Mouse (Mus musculus): Measurements from ENCODE around the gene Erg28.

DNA sequence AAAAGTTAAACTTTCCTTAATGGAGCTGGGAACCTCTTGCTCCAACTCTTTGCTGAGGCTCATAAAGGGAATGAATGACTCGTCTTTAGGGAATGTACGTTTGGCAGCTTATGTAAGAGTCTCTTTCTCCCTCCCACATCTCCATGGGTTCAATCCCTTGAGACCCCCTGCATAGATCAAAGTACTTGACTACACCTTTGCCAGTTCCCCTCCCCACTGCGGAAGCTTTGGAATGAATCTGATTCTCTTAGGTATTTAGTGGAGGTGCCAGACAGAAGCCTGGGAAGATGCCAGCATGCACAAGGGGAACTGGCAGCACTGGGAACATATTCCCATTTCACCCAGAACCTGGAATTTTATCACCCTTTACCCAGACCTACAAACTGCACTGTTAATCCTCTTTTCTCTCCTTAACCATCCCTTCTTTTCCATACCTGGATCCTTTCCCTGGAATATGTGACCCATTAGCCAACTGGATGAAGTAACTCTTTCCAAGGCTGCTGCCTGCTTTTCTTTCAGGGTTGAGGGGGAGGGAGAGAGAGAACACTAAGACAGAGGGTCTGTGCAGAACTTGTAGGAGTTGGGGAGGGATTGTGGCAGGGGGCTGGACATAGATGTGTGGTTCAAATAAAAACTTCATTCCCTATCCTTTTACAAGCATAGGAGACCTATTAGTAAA, 35.3 kb upstream of the Erg28 start:
- no peak for TF ChIP-seq POLR2A (IDR thresholded peaks at IDR 0.05; ENCODE audit: insufficient read length, low read depth)
- no peak for TF ChIP-seq MAX (IDR thresholded peaks at IDR 0.05; ENCODE audit: low read depth)
- TF ChIP-seq SRF (IDR thresholded peaks at IDR 0.05; ENCODE audit: control insufficient read depth, insufficient read length, low read depth) = no peak
- no peak for TF ChIP-seq CEBPB (IDR thresholded peaks at IDR 0.05; ENCODE audit: insufficient read depth, poor library complexity, severe bottlenecking)
- TF ChIP-seq E2F4 (IDR thresholded peaks at IDR 0.05; ENCODE audit: insufficient read depth) = no peak
- TF ChIP-seq USF1 (IDR thresholded peaks at IDR 0.05; ENCODE audit: low read depth) = no peak
- no peak for TF ChIP-seq POLR2AphosphoS2 (IDR thresholded peaks at IDR 0.05; ENCODE audit: insufficient read length, low read depth)
- no peak for TF ChIP-seq TCF3 (IDR thresholded peaks at IDR 0.05; ENCODE audit: insufficient read length, low read depth)
- no peak for TF ChIP-seq TCF12 (IDR thresholded peaks at IDR 0.05; ENCODE audit: insufficient read depth, poor library complexity, severe bottlenecking)
- no peak for TF ChIP-seq MYOG (IDR thresholded peaks at IDR 0.05; ENCODE audit: control insufficient read depth in 1 of 3, insufficient read depth in 1 of 3, insufficient read length in 2 of 3, low read depth in 2 of 3)
